Comparison of ENCODE assay signal across 24 mouse cellular contexts in the genomic region with DNA sequence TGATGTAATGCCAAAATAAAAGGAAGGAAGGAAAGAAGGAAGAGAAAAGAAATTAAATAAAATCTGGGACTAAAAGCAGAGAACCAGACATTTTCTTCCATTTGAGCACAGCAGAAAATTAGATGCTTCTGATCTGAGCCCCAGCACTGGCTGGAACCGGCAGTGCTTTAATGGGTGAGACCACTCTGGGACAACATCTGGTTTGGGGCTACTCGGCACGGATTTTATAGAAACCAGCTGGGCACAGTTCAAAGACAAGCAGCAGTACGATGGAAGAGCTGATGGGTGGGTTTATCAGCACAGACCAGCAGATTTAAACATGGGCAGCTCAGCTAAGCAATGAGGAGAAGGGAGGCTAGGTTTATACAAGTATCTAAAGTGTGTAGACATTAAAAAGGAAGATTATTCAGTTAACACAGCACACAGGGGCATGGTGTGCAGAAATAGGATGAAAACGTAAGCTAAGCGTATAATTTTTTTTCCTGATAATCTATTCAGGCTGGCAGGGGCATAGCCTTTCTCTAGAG. TPM values are rescaled to one million over a fixed set of nuclear protein-coding genes. Genes with fewer than 3 reads are reported as not detected.
A peak's percentile ranks its signal among the peaks of the same experiment; 100 is the strongest.
DNase-seq lines count a peak whose midpoint lies in the region; ATAC-seq lines count a peak whose summit lies in the region.
"Had no signal": no experiment of that assay in that cellular context is flagged by ENCODE, and none has a peak within 500 bp of the region (broad histone marks: within the 10 kb centered on the region; RNA-seq: fewer than 3 reads in every experiment).

No protein-coding gene starts in this region.

- H3K36me3 ChIP-seq in forebrain, embryonic 10.5 days (replicated peaks) = no peaks in the 10 kb centered on the region; the same call in 1 of the 2 replicates
- H3K36me3 ChIP-seq in forebrain, embryonic 13.5 days (ENCODE audit: poor library complexity, severe bottlenecking) = no peaks in the 10 kb centered on the region
- H3K36me3 ChIP-seq in neural tube, embryonic 15.5 days = no peaks in the 10 kb centered on the region
- H3K36me3 ChIP-seq in limb, embryonic 11.5 days (ENCODE audit: control insufficient read depth, insufficient read depth, low read length) = no peaks in the 10 kb centered on the region
- H3K36me3 ChIP-seq: forebrain, embryonic 15.5 days; heart, embryonic 10.5 days; liver, embryonic 12.5 days had no signal

- 76% methylated on average over 6 of the region's 6 CpGs for WGBS in forebrain, embryonic 10.5 days
- 83% methylated on average over 6 of the region's 6 CpGs for WGBS in forebrain, embryonic 13.5 days
- 55% methylated on average over 6 of the region's 6 CpGs for WGBS in neural tube, embryonic 15.5 days
- WGBS in limb, embryonic 11.5 days = 27% methylated on average over 6 of the region's 6 CpGs

- no peak overlapping the region for H3K9ac ChIP-seq in forebrain, embryonic 13.5 days
- H3K9ac ChIP-seq in neural tube, embryonic 15.5 days (replicated peaks) = no peak overlapping the region
- H3K9ac ChIP-seq in limb, embryonic 11.5 days (ENCODE audit: low read length) = no peak overlapping the region
- H3K9ac ChIP-seq: forebrain, embryonic 15.5 days; liver, embryonic 12.5 days had no signal

- peak; percentile 38 for DNase-seq in forebrain, embryonic 10.5 days (ENCODE audit: extremely low spot score, low spot score)
- DNase-seq in neural tube, embryonic 10.5 days (ENCODE audit: extremely low spot score, low spot score) = peak; percentile 44
- peak; percentile 85 for DNase-seq in limb, embryonic 11.5 days (ENCODE audit: low spot score)
- no peak for DNase-seq in gastrocnemius, postnatal 4 days (ENCODE audit: low spot score in 2 of 2)
- DNase-seq in gastrocnemius, adult 8-10 months (ENCODE audit: low spot score in 2 of 2) = no peak
- no peak for DNase-seq in adipocyte (ENCODE audit: low spot score)
- DNase-seq: adrenal gland, postnatal 14 days; cerebellum, postnatal 10 days; kidney, adult 18-20 months; midbrain, embryonic 14.5 days; retina, postnatal 1 day; right cerebral cortex, postnatal 4 days had no signal

- no peaks in the 10 kb centered on the region for H3K27me3 ChIP-seq in forebrain, embryonic 10.5 days (ENCODE audit: poor library complexity, severe bottlenecking)
- no peaks in the 10 kb centered on the region for H3K27me3 ChIP-seq in forebrain, embryonic 13.5 days
- no peaks in the 10 kb centered on the region for H3K27me3 ChIP-seq in neural tube, embryonic 15.5 days (replicated peaks)
- H3K27me3 ChIP-seq in limb, embryonic 11.5 days (ENCODE audit: control insufficient read depth, insufficient read depth, low read length) = no peaks in the 10 kb centered on the region
- H3K27me3 ChIP-seq: forebrain, embryonic 15.5 days; liver, embryonic 12.5 days had no signal

- H3K4me2 ChIP-seq in forebrain, embryonic 13.5 days = no peak overlapping the region
- H3K4me2 ChIP-seq in neural tube, embryonic 15.5 days = no peak overlapping the region
- H3K4me2 ChIP-seq in limb, embryonic 11.5 days (ENCODE audit: low read depth, severe bottlenecking) = no peak overlapping the region; the same call in 1 of the 2 replicates
- H3K4me2 ChIP-seq: forebrain, embryonic 15.5 days; liver, embryonic 12.5 days had no signal

- H3K27ac ChIP-seq in forebrain, embryonic 10.5 days = no peak overlapping the region; the same call in 1 of the 2 replicates
- no peak overlapping the region for H3K27ac ChIP-seq in forebrain, embryonic 13.5 days
- no peak overlapping the region for H3K27ac ChIP-seq in neural tube, embryonic 15.5 days (replicated peaks)
- peak overlapping the region; percentile 73 for H3K27ac ChIP-seq in limb, embryonic 11.5 days (replicated peaks; ENCODE audit: low read depth, low read length)
- H3K27ac ChIP-seq: forebrain, embryonic 15.5 days; heart, embryonic 10.5 days; hindbrain, postnatal 0 days; kidney, postnatal 0 days; liver, embryonic 12.5 days; macrophage; stomach, postnatal 0 days had no signal

- H3K9me3 ChIP-seq in forebrain, embryonic 10.5 days = 0 out of 2 replicates have a peak, but pooled peaks cover 2% of the 10 kb centered on the region
- H3K9me3 ChIP-seq in forebrain, embryonic 13.5 days (replicated peaks) = no peaks in the 10 kb centered on the region
- no peaks in the 10 kb centered on the region for H3K9me3 ChIP-seq in neural tube, embryonic 15.5 days (replicated peaks)
- H3K9me3 ChIP-seq in limb, embryonic 11.5 days (ENCODE audit: control insufficient read depth, low read length) = 0 out of 2 replicates have a peak, but pooled peaks cover 3% of the 10 kb centered on the region
- H3K9me3 ChIP-seq: forebrain, embryonic 15.5 days; heart, embryonic 10.5 days; liver, embryonic 12.5 days had no signal

- peaks cover 16% of the 10 kb centered on the region for H3K4me1 ChIP-seq in forebrain, embryonic 10.5 days
- H3K4me1 ChIP-seq in forebrain, embryonic 13.5 days = no peaks in the 10 kb centered on the region
- peaks cover 8% of the 10 kb centered on the region for H3K4me1 ChIP-seq in neural tube, embryonic 15.5 days
- H3K4me1 ChIP-seq in limb, embryonic 11.5 days (ENCODE audit: control insufficient read depth, insufficient read depth, low read length) = peaks cover 33% of the 10 kb centered on the region
- H3K4me1 ChIP-seq: forebrain, embryonic 15.5 days; liver, embryonic 12.5 days had no signal

- no peak for ATAC-seq in forebrain, embryonic 13.5 days
- no peak for ATAC-seq in neural tube, embryonic 15.5 days (ENCODE audit: low FRiP score)
- peak; percentile 62; the same call in 1 of the 2 replicates for ATAC-seq in limb, embryonic 11.5 days (ENCODE audit: insufficient number of reproducible peaks, low FRiP score, low TSS enrichment, low read depth)
- ATAC-seq: activated CD4-positive, CD25-positive, alpha-beta regulatory T cell, adult 4 months; CD4-positive, CD25-positive, alpha-beta regulatory T cell, adult 4 months; forebrain, embryonic 15.5 days; hindbrain, postnatal 0 days; liver, embryonic 12.5 days had no signal

- H3K4me3 ChIP-seq in forebrain, embryonic 10.5 days = no peak overlapping the region
- H3K4me3 ChIP-seq in forebrain, embryonic 13.5 days = no peak overlapping the region
- no peak overlapping the region for H3K4me3 ChIP-seq in neural tube, embryonic 15.5 days (replicated peaks)
- H3K4me3 ChIP-seq in limb, embryonic 11.5 days (ENCODE audit: low read depth, low read length) = no peak overlapping the region
- H3K4me3 ChIP-seq: forebrain, embryonic 15.5 days; heart, embryonic 10.5 days; liver, embryonic 12.5 days; myocyte had no signal

RNA-seq across cellular contexts. Expression of a gene that starts 46.2 kb away (rescaled TPM):
- polyA plus RNA-seq in forebrain, embryonic 10.5 days (2016; fragmentation: Nextera tagmentation; extraction: Ambion mirVana) = 23.4 and 25.0 TPM in 2 replicates
- 14.5 and 14.8 TPM in 2 replicates for polyA plus RNA-seq in forebrain, embryonic 13.5 days (2015; fragmentation: Nextera tagmentation; extraction: Ambion mirVana)
- 14.9 and 17.8 TPM in 2 replicates for polyA plus RNA-seq in neural tube, embryonic 15.5 days (2015; fragmentation: Nextera tagmentation; extraction: Ambion mirVana)
- 23.4 and 27.2 TPM in 2 replicates for polyA plus RNA-seq in limb, embryonic 11.5 days (2014; fragmentation: Nextera tagmentation; extraction: Ambion mirVana)
- total RNA-seq in gastrocnemius, postnatal 4 days (2021) = 10 to 100 TPM; 11.8 to 14.1 TPM
- total RNA-seq in gastrocnemius, adult 8-10 months (2022) = 1 to 10 TPM; 2.6 to 4.7 (median 4.0) TPM

Comparison
In these comparisons a context has a peak if more than half of its experiments do, and no peak if none do; other contexts are left out.
1. DNase-seq: peak in forebrain, embryonic 10.5 days (single experiment), neural tube, embryonic 10.5 days (single experiment) and limb, embryonic 11.5 days (single experiment); none in gastrocnemius, postnatal 4 days (0 of 2), gastrocnemius, adult 8-10 months (0 of 2) and adipocyte (single experiment).